Mouse (Mus musculus) B cell, adult (primary cell): ENCODE data around the gene Cdh5. TPM values are rescaled to one million over a fixed set of nuclear protein-coding genes. Genes with fewer than 3 reads are reported as not detected.

ENCODE experiments used
- total RNA-seq: library from RNA; stranded (reverse); gene quantifications from 4 replicates; pipeline ENCODE4 v1.2.4, GENCODE M21; 2023; ENCODE audit not compliant: inconsistent age

Gene Cdh5
- 0.64 to 1.6 TPM (median 0.92 TPM) in 4 replicates for total RNA-seq

DNA sequence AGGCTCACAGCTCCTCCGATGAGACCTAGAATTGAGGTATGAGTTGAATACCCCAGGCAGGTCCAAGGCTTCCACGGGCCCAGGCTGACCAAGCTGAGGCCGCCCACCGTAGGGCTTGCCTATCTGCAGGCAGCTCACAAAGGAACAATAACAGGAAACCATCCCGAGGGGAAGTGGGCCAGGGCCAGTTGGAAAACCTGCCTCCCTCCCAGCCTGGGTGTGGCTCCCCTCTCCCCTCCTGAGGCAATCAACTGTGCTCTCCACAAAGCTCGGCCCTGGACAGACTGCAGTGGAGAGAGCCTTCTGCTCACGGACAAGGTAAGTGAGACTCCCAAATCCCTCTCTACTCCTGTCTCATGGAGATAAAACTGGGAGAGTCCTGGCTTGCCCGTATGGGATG is at the start of gene Cdh5:
Gene Cdh5, plus strand, starts transcription at position 211 of the 400 bp plus-strand sequence.

DNA sequence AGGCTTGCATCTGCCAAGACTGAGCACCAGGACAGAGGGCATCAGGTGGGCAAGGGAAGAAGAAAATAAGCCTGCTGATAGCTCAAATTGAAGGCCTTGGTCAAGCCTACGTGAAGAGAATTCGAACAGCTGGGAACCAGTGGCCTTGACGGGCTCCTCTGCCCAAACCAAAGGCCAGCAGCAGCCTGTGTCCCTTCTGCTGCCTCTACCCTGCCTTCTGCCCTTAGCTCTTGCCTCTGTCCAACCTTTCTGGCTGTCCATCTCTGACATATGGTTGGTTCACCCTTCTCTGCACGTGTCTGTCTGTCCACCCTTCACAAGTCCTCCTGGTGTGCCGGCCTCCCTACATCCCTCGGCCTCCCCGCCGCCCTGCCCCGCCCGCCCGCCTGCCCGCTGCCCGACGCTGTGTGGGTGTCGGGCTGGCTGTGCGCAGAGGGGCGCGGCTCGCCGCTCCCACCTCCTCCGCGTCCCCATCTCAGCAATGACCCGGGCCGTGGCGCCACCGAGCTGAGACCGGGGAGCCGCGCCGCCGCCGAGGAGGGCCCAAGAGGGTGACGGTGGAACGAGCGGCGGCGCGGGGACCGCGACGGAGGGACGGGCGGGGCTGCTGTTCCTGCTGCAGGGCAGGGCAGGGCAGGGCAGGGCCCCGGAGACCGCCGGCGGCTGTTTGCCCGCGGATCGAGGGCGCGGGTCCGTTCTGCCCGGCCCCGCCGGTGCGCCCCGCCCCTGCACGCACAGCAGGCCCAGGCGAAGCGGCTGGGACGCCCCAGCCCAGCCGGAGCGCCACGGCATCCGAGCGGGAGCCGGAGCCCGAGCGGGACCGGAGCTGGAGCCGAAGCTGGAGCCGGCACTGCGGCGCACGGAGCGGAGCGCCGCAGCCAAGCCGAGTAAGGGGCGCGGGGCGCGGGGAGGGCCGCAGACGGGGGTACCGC is 69.0 kb downstream of the Cdh5 start, which contains the start of gene Bean1:
Gene Bean1, plus strand, starts transcription at position 325 of the 932 bp plus-strand sequence.

Other genes with a start within 250 kb of the Cdh5 start
- gene Bean1, start 68.8 kb downstream of the Cdh5 start, total RNA-seq = 0.38 TPM in 1 of 4 replicates, not detected in the others
- 98.5 to 107 TPM (median 104 TPM) in 4 replicates for gene Tk2, start 146.9 kb downstream of the Cdh5 start, total RNA-seq
- 66.5 to 76.0 TPM (median 67.5 TPM) in 4 replicates for gene Cklf, start 149.2 kb downstream of the Cdh5 start, total RNA-seq
- not detected in 4 replicates for gene Cmtm2a, start 191.6 kb downstream of the Cdh5 start, total RNA-seq
- not detected in 4 replicates for gene Gm45711, start 208.5 kb downstream of the Cdh5 start, total RNA-seq
- not detected in 4 replicates for gene Cmtm1, start 208.5 kb downstream of the Cdh5 start, total RNA-seq
- gene Gm11020, start 219.9 kb downstream of the Cdh5 start, total RNA-seq = not detected in 4 replicates
- not detected in 4 replicates for gene Cmtm2b, start 220.6 kb downstream of the Cdh5 start, total RNA-seq
- 11.3 to 18.9 TPM (median 13.8 TPM) in 4 replicates for gene Cmtm3, start 237.8 kb downstream of the Cdh5 start, total RNA-seq